Mouse (Mus musculus) embryonic facial prominence, embryonic 11.5 days (tissue): ENCODE results near the gene Minos1. TPM values are rescaled to one million over a fixed set of nuclear protein-coding genes. Genes with fewer than 3 reads are reported as not detected.

Experiments
- ATAC-seq: fragments of 200-750 bp; cut with Nextera tagmentation; replicated peaks from 2 replicates; pipeline ENCODE4 v1.8.0; 2017; ENCODE audit warnings: low read depth; ENCODE audit not compliant: insufficient number of reproducible peaks, low FRiP score, low TSS enrichment
- DNase-seq: peaks from one replicate; pipeline ENCODE4 v3.0.0-alpha.2; 2015; ENCODE audit warnings: low spot score
- H3K27ac ChIP-seq: fragments of 300-500 bp; sonication (generic); replicated peaks from 2 replicates; pipeline ENCODE4 v1.5.1; 2014; ENCODE audit warnings: mild to moderate bottlenecking, low read depth, low read length, control low read depth
- H3K27me3 ChIP-seq: fragments of 300-500 bp; sonication (generic); 2 replicates; pipeline ENCODE4 v1.6.1; 2014; ENCODE audit warnings: mild to moderate bottlenecking, low read length, moderate library complexity, mixed read lengths; ENCODE audit not compliant: control insufficient read depth, insufficient read depth
- H3K36me3 ChIP-seq: fragments of 300-500 bp; sonication (generic); replicated peaks from 2 replicates; pipeline ENCODE4 v1.6.1; 2014; ENCODE audit warnings: low read depth, mild to moderate bottlenecking, low read length, moderate library complexity, mixed read lengths; ENCODE audit not compliant: control insufficient read depth, insufficient read depth
- H3K4me1 ChIP-seq: fragments of 300-500 bp; sonication (generic); 2 replicates; pipeline ENCODE4 v1.6.1; 2014; ENCODE audit warnings: low read length, mixed read lengths; ENCODE audit not compliant: control insufficient read depth, insufficient read depth
- H3K4me2 ChIP-seq: fragments of 300-500 bp; sonication (generic); 2 replicates; pipeline ENCODE4 v1.6.1; 2014; ENCODE audit warnings: low read depth, mild to moderate bottlenecking, control low read depth, low read length, moderate library complexity
- H3K4me3 ChIP-seq: fragments of 300-500 bp; sonication (generic); 2 replicates; pipeline ENCODE4 v1.5.1; 2014; ENCODE audit warnings: low read depth, low read length, control low read depth
- H3K9ac ChIP-seq: fragments of 300-500 bp; sonication (generic); replicated peaks from 2 replicates; pipeline ENCODE4 v1.6.1; 2014; ENCODE audit warnings: mild to moderate bottlenecking, control low read depth, low read length
- H3K9me3 ChIP-seq: fragments of 300-500 bp; sonication (generic); replicated peaks from 2 replicates; pipeline ENCODE4 v1.6.1; 2016; ENCODE audit warnings: mild to moderate bottlenecking, low read length, inconsistent platforms, mixed read lengths; ENCODE audit not compliant: control insufficient read depth
- WGBS: fragments of 180-500 bp; shearing (Covaris S2); extraction: QIAGEN DNeasy Blood & Tissue Kit; methylation state at CpG from one replicate; pipeline ENCODE4 v1.1.7; 2014; 5-methylcytosine and 5-hydroxymethylcytosine counted together
- polyA plus RNA-seq: library from polyadenylated mRNA; unstranded; fragments of >200 nt; fragmentation: Nextera tagmentation; extraction: Ambion mirVana; gene quantifications from 2 replicates; pipeline ENCODE4 v1.2.1, GENCODE M21; 2014

Minos1 gene
- polyA plus RNA-seq, 1 experiment from 2014 or later = 522 TPM

GRCm38 (mm10) chr4:139082790-139083564 is 47.9 kb downstream of the Minos1 start:
- H3K4me3 ChIP-seq = no peak overlapping the region
- H3K27me3 ChIP-seq = no peaks in the 10 kb centered on the region
- WGBS = 46% methylated on average over 12 of the region's 12 CpGs
- ATAC-seq (peak; percentile 52; the same call in 1 of the 2 replicates), DNase-seq (peak; percentile 69)
- peaks cover 4% of the 10 kb centered on the region for H3K4me1 ChIP-seq
- H3K9me3 ChIP-seq = no peaks in the 10 kb centered on the region
- peak overlapping the region; percentile 13; the same call in 1 of the 2 replicates for H3K9ac ChIP-seq
- no peaks in the 10 kb centered on the region for H3K36me3 ChIP-seq
- H3K4me2 ChIP-seq = no peak overlapping the region
- H3K27ac ChIP-seq = no peak overlapping the region

DNA sequence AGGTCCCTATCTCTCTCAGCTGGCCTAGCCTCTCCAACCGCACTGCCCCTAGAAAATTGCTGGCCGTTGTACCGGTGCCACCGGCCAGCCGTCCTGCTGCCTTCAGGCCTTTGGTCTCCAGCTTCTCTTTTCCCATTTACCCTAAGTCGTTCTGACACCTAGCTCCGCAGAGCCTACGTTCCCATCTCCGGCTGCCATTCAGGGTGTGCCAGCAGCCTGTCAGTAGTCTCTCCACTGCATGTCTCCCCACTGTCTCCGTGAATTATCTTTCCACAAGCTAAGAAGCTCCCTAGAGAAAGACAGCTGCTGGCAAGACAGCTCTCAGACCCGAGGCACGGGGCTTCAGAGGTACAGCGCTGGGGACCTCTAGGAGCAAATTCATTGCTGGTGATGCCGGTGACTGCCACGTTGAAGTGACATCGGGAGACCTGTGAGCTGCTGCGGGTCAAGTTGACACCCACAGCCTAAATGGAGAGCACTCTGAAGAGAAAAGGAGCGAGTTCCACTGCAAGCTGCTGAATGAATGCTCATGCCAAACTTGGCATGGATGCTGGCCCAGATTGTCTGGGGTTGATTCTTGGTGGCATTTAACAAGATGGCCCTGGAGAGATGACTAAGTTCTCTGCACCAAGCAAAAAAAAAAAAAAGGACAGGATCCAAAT is 49.5 kb downstream of the Minos1 start:
- DNase-seq (no peak), ATAC-seq (no peak)
- Histone ChIP-seq H3K4me3 (no peak overlapping the region), H3K36me3 (no peaks in the 10 kb centered on the region), H3K4me2 (no peak overlapping the region), H3K9me3 (no peaks in the 10 kb centered on the region), H3K9ac (no peak overlapping the region), H3K27ac (no peak overlapping the region), H3K27me3 (peaks cover 7% of the 10 kb centered on the region), H3K4me1 (peaks cover 4% of the 10 kb centered on the region)
- 71% methylated on average over 18 of the region's 18 CpGs for WGBS

DNA sequence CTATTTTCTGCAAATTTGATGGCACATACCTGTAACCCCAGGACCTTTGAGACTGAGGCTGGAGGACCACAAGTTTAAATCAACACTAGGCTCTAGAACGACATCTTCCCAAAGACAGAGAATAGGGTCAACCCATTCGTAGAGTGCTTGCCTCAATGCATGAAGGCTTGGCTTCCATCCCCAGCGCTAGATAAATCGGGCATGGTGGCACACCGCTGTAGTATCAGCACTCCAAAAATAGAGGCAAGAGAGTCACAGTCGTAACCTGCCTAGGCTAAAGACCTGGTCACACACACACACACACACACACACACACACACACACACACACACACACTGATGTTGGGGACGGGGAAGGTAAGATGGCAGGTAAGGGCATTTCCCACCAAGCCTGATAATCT is 50.7 kb downstream of the Minos1 start:
- H3K4me1 ChIP-seq = peaks cover 4% of the 10 kb centered on the region
- no peak overlapping the region for H3K27ac ChIP-seq
- ATAC-seq (no peak), DNase-seq (no peak)
- 92% methylated on average over 7 of the region's 7 CpGs for WGBS
- H3K4me2 ChIP-seq = no peak overlapping the region
- H3K27me3 ChIP-seq = peaks cover 15% of the 10 kb centered on the region
- H3K9ac ChIP-seq = no peak overlapping the region
- H3K9me3 ChIP-seq = no peaks in the 10 kb centered on the region
- no peaks in the 10 kb centered on the region for H3K36me3 ChIP-seq
- H3K4me3 ChIP-seq = no peak overlapping the region

DNA sequence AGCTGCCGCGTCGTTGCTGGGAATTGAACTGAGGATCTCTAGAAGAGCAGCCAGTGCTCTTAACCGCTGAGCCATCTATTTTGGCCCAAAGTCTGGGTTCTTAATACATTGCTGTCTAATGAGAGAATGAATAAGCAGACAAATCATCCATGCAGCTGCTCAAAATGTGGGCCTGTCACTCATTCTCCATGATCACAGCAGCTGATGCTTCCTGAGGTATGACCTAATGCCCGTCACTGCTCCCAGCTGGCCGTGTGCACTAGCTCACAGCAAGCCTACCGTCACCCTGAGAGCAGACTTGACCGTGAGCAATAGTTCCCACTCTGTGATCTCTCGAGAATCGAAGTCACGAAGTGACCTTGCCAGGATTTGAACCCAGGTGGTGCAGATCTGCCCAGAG is 51.5 kb downstream of the Minos1 start:
- Histone ChIP-seq H3K9ac (no peak overlapping the region), H3K36me3 (no peaks in the 10 kb centered on the region), H3K4me3 (no peak overlapping the region), H3K4me2 (no peak overlapping the region), H3K27me3 (peaks cover 23% of the 10 kb centered on the region), H3K27ac (no peak overlapping the region), H3K4me1 (peaks cover 6% of the 10 kb centered on the region), H3K9me3 (no peaks in the 10 kb centered on the region)
- DNase-seq (no peak), ATAC-seq (no peak)
- WGBS = 78% methylated on average over 11 of the region's 11 CpGs

GRCm38 (mm10) chr4:139078726-139079125 is 52.2 kb downstream of the Minos1 start:
- DNase-seq = peak; percentile 61
- no peak overlapping the region for H3K4me3 ChIP-seq

DNA sequence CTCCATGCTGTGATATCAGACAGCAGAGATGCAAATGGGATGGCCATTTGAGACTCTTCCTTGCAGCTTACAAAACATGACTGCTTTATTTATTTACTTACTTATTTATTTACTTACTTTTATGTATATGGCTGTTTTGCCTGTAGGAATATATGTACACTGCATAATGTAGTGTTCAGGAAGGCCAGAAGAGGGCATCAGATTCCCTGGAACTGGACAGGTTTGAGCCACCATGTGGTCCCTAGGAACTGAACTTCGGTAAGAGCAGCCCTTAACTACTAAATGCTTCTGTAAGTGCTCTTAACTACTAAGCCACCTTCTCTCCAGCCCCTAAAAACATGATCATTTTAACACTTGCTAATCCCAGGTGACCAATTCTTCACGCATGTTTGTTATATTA is 52.6 kb downstream of the Minos1 start:
- Histone ChIP-seq H3K27ac (no peak overlapping the region), H3K4me1 (peaks cover 4% of the 10 kb centered on the region), H3K36me3 (no peaks in the 10 kb centered on the region), H3K4me2 (no peak overlapping the region), H3K9me3 (no peaks in the 10 kb centered on the region), H3K4me3 (no peak overlapping the region), H3K9ac (no peak overlapping the region), H3K27me3 (peaks cover 35% of the 10 kb centered on the region)
- DNase-seq = peak; percentile 70
- WGBS = 24% methylated on average over 2 of the region's 2 CpGs
- ATAC-seq = no peak

More at GRCm38 (mm10) chr4:139078726-139079125, 52.2 kb downstream of the Minos1 start:
- H3K36me3 ChIP-seq = no peaks in the 10 kb centered on the region
- peaks cover 31% of the 10 kb centered on the region for H3K27me3 ChIP-seq
- H3K4me2 ChIP-seq = no peak overlapping the region
- H3K27ac ChIP-seq = no peak overlapping the region
- H3K4me1 ChIP-seq = peaks cover 6% of the 10 kb centered on the region
- 18% methylated on average over 4 of the region's 4 CpGs for WGBS
- ATAC-seq = no peak
- no peaks in the 10 kb centered on the region for H3K9me3 ChIP-seq
- no peak overlapping the region for H3K9ac ChIP-seq

GRCm38 (mm10) chr4:139075915-139076314 is 55.0 kb downstream of the Minos1 start:
- Histone ChIP-seq H3K4me1 (0 out of 2 replicates have a peak, but pooled peaks cover 2% of the 10 kb centered on the region), H3K9ac (no peak overlapping the region), H3K4me3 (no peak overlapping the region), H3K36me3 (no peaks in the 10 kb centered on the region), H3K27ac (no peak overlapping the region), H3K9me3 (no peaks in the 10 kb centered on the region), H3K27me3 (peaks cover 42% of the 10 kb centered on the region), H3K4me2 (no peak overlapping the region)
- ATAC-seq (no peak), DNase-seq (no peak)
- 16% methylated on average over 5 of the region's 5 CpGs for WGBS
